Mouse (Mus musculus) CH12.LX (cell line): ENCODE data around the gene Gm20431. TPM values are rescaled to one million over a fixed set of nuclear protein-coding genes. Genes with fewer than 3 reads are reported as not detected.

ENCODE experiments used
- DNase-seq: peaks from one replicate; pipeline ENCODE4 v3.0.0-alpha.2; 2013; ENCODE audit errors: extremely low read depth
- H3K27ac ChIP-seq: 2 replicates; pipeline ENCODE4 v1.5.1; 2012; ENCODE audit warnings: low read depth, mild to moderate bottlenecking, control low read depth, moderate library complexity; ENCODE audit not compliant: insufficient read depth
- H3K27me3 ChIP-seq: replicated peaks from 2 replicates; pipeline ENCODE3; 2012; ENCODE audit warnings: inconsistent platforms
- H3K36me3 ChIP-seq, 2 experiments: replicated peaks in 1 of 2; 2 replicates each; pipeline versions ENCODE3 to v1.6.1; 2012; ENCODE audit warnings: inconsistent platforms in 1 of 2, low read length in 1 of 2, mild to moderate bottlenecking in 1 of 2, mixed read lengths in 1 of 2, moderate library complexity in 1 of 2; ENCODE audit not compliant: control insufficient read depth in 1 of 2, insufficient read depth in 1 of 2
- H3K4me1 ChIP-seq, 2 experiments: 2 replicates each; pipeline ENCODE4 v1.6.1; 2012; ENCODE audit warnings: inconsistent platforms in 1 of 2, moderate library complexity in 1 of 2; ENCODE audit not compliant: insufficient read depth in 2 of 2, control insufficient read depth in 1 of 2
- H3K4me2 ChIP-seq: 2 replicates; pipeline ENCODE4 v1.6.1; 2012; ENCODE audit warnings: low read depth, mild to moderate bottlenecking, control low read depth; ENCODE audit not compliant: poor library complexity, insufficient read depth, severe bottlenecking
- H3K4me3 ChIP-seq, 3 experiments: fragments of 150-350 bp in 1 of 3; sonication (generic) in 1 of 3; replicated peaks in 1 of 3; 2 replicates each; pipeline versions ENCODE3 to v1.5.1; 2011 to 2012; ENCODE audit warnings: low read depth in 2 of 3, low read length in 2 of 3, mild to moderate bottlenecking in 2 of 3, moderate library complexity in 2 of 3, control low read depth in 1 of 3, improper control_type of control experiment in 1 of 3, inconsistent platforms in 1 of 3, mixed read lengths in 1 of 3; ENCODE audit not compliant: poor library complexity in 1 of 3
- H3K79me2 ChIP-seq: replicated peaks from 2 replicates; pipeline ENCODE4 v1.6.1; 2012; ENCODE audit warnings: mild to moderate bottlenecking, moderate library complexity; ENCODE audit not compliant: control insufficient read depth, poor library complexity, insufficient read depth, severe bottlenecking; ENCODE audit errors: extremely low read depth
- H3K9ac ChIP-seq: 2 replicates; pipeline ENCODE4 v1.6.1; 2012; ENCODE audit warnings: low read depth, mild to moderate bottlenecking, control low read depth, moderate library complexity; ENCODE audit not compliant: insufficient read depth
- H3K9me3 ChIP-seq: replicated peaks from 2 replicates; pipeline ENCODE3; 2012; ENCODE audit warnings: low read length, inconsistent platforms, mixed read lengths
- BHLHE40 ChIP-seq: IDR thresholded peaks from 2 replicates; pipeline ENCODE4 v1.6.1; 2011; ENCODE audit warnings: mild to moderate bottlenecking, low read depth, low read length, improper control_type of control experiment
- CHD1 ChIP-seq: IDR thresholded peaks from 2 replicates; pipeline ENCODE4 v1.6.1; 2012; ENCODE audit warnings: low read depth, low read length, improper control_type of control experiment, inconsistent platforms
- CHD2 ChIP-seq: IDR thresholded peaks from 2 replicates; pipeline ENCODE4 v1.6.1; 2011; ENCODE audit warnings: low read length, improper control_type of control experiment
- CTCF ChIP-seq, 2 experiments: IDR thresholded peaks in 1 of 2; conservative IDR thresholded peaks in 1 of 2; 2 replicates each; pipeline ENCODE4 v1.5.1; 2011 to 2012; ENCODE audit warnings: low read depth in 2 of 2, low read length in 2 of 2, improper control_type of control experiment in 1 of 2, inconsistent platforms in 1 of 2, mild to moderate bottlenecking in 1 of 2, moderate library complexity in 1 of 2
- E2F4 ChIP-seq: IDR thresholded peaks from 2 replicates; pipeline ENCODE4 v1.6.1; 2011; ENCODE audit warnings: low read depth, low read length, improper control_type of control experiment; ENCODE audit not compliant: insufficient replicate concordance
- ETS1 ChIP-seq: conservative IDR thresholded peaks from 2 replicates; pipeline ENCODE4 v1.6.1; 2012; ENCODE audit warnings: low read depth, mild to moderate bottlenecking, inconsistent platforms, low read length, improper control_type of control experiment, moderate library complexity
- HCFC1 ChIP-seq: IDR thresholded peaks from 2 replicates; pipeline ENCODE4 v1.6.1; 2012; ENCODE audit warnings: low read depth, mild to moderate bottlenecking, inconsistent platforms, low read length, improper control_type of control experiment
- IRF4 ChIP-seq: IDR thresholded peaks from 2 replicates; pipeline ENCODE4 v1.6.1; 2014; ENCODE audit warnings: low read depth, mild to moderate bottlenecking, inconsistent platforms, low read length, improper control_type of control experiment
- JUND ChIP-seq: conservative IDR thresholded peaks from 2 replicates; pipeline ENCODE4 v1.6.1; 2011; ENCODE audit warnings: low read depth, low read length, improper control_type of control experiment
- KAT2A ChIP-seq: IDR thresholded peaks from 2 replicates; pipeline ENCODE4 v1.6.1; 2012; ENCODE audit warnings: low read length, improper control_type of control experiment, inconsistent platforms; ENCODE audit not compliant: insufficient replicate concordance
- MAFK ChIP-seq: IDR thresholded peaks from 2 replicates; pipeline ENCODE4 v1.6.1; 2011; ENCODE audit warnings: low read length, improper control_type of control experiment; ENCODE audit not compliant: insufficient replicate concordance
- MAZ ChIP-seq: IDR thresholded peaks from 2 replicates; pipeline ENCODE4 v1.6.1; 2012; ENCODE audit warnings: low read depth, mild to moderate bottlenecking, inconsistent platforms, low read length, improper control_type of control experiment, moderate library complexity
- MEF2A ChIP-seq: IDR thresholded peaks from 2 replicates; pipeline ENCODE4 v1.6.1; 2014; ENCODE audit warnings: low read depth, mild to moderate bottlenecking, inconsistent platforms, low read length, improper control_type of control experiment, borderline replicate concordance
- MXI1 ChIP-seq: IDR thresholded peaks from 2 replicates; pipeline ENCODE4 v1.6.1; 2011; ENCODE audit warnings: mild to moderate bottlenecking, low read depth, low read length, improper control_type of control experiment
- MYC ChIP-seq: IDR thresholded peaks from 2 replicates; pipeline ENCODE4 v1.6.1; 2011; ENCODE audit warnings: low read depth, mild to moderate bottlenecking, improper control_type of control experiment, low read length
- NRF1 ChIP-seq: IDR thresholded peaks from 2 replicates; pipeline ENCODE4 v1.6.1; 2014; ENCODE audit warnings: low read depth, mild to moderate bottlenecking, inconsistent platforms, low read length, improper control_type of control experiment, moderate library complexity
- PAX5 ChIP-seq: IDR thresholded peaks from 2 replicates; pipeline ENCODE4 v1.6.1; 2012; ENCODE audit warnings: low read length, inconsistent platforms, mixed read lengths
- POLR2A ChIP-seq: IDR thresholded peaks from 2 replicates; pipeline ENCODE4 v1.6.1; 2011; ENCODE audit warnings: low read depth, mild to moderate bottlenecking, improper control_type of control experiment, low read length
- POLR2AphosphoS2 ChIP-seq: IDR thresholded peaks from 2 replicates; pipeline ENCODE4 v1.6.1; 2011; ENCODE audit warnings: low read depth, low read length, improper control_type of control experiment
- RAD21 ChIP-seq: IDR thresholded peaks from 2 replicates; pipeline ENCODE4 v1.6.1; 2011; ENCODE audit warnings: low read depth, mild to moderate bottlenecking, low read length, improper control_type of control experiment, moderate library complexity
- RCOR1 ChIP-seq: conservative IDR thresholded peaks from 2 replicates; pipeline ENCODE4 v1.6.1; 2012; ENCODE audit warnings: low read depth, mild to moderate bottlenecking, inconsistent platforms, low read length, improper control_type of control experiment
- SIN3A ChIP-seq: IDR thresholded peaks from 2 replicates; pipeline ENCODE4 v1.6.1; 2012; ENCODE audit warnings: low read length, improper control_type of control experiment, inconsistent platforms
- TBP ChIP-seq: conservative IDR thresholded peaks from 2 replicates; pipeline ENCODE4 v1.6.1; 2011; ENCODE audit warnings: low read depth, low read length, improper control_type of control experiment
- TCF12 ChIP-seq: IDR thresholded peaks from 2 replicates; pipeline ENCODE4 v1.6.1; 2014; ENCODE audit warnings: low read depth, mild to moderate bottlenecking, inconsistent platforms, low read length, improper control_type of control experiment
- UBTF ChIP-seq: IDR thresholded peaks from 2 replicates; pipeline ENCODE4 v1.6.1; 2012; ENCODE audit warnings: low read depth, mild to moderate bottlenecking, inconsistent platforms, low read length, improper control_type of control experiment, moderate library complexity
- USF1 ChIP-seq: IDR thresholded peaks from 2 replicates; pipeline ENCODE4 v1.6.1; 2014; ENCODE audit warnings: low read depth, mild to moderate bottlenecking, inconsistent platforms, low read length, improper control_type of control experiment
- USF2 ChIP-seq: conservative IDR thresholded peaks from 2 replicates; pipeline ENCODE4 v1.6.1; 2011; ENCODE audit warnings: low read depth, low read length, improper control_type of control experiment
- ZC3H11A ChIP-seq: IDR thresholded peaks from 2 replicates; pipeline ENCODE4 v1.6.1; 2012; ENCODE audit warnings: low read depth, mild to moderate bottlenecking, inconsistent platforms, low read length, improper control_type of control experiment
- ZKSCAN1 ChIP-seq: IDR thresholded peaks from 2 replicates; pipeline ENCODE4 v1.6.1; 2012; ENCODE audit warnings: low read depth, inconsistent platforms, low read length, improper control_type of control experiment, borderline replicate concordance
- ZNF384 ChIP-seq: IDR thresholded peaks from 2 replicates; pipeline ENCODE4 v1.6.1; 2012; ENCODE audit warnings: low read depth, low read length, improper control_type of control experiment, inconsistent platforms
- dilution Hi-C: fragments of 300-500 bp; cut with MboI; formaldehyde crosslinking; loops from 2 replicates; pipeline ENCODE4 v1.14.3; 2020; ENCODE audit warnings: low sequenced_read_pairs; ENCODE audit not compliant: extremely low pct_unique_long_range_greater_than_20kb, extremely low pct_ligation_motif_present
- in situ Hi-C: fragments of 300-500 bp; cut with MboI; formaldehyde crosslinking; loops from 3 replicates; pipeline ENCODE4 v1.14.3; 2019; ENCODE audit warnings: low sequenced_read_pairs, low pct_ligation_motif_present, low pct_unique_long_range_greater_than_20kb, mixed read lengths
- polyA plus RNA-seq: library from polyadenylated mRNA; unstranded; fragments of >175 nt; gene quantifications from 2 replicates; pipeline ENCODE4 v1.2.1, GENCODE M21; 2012; ENCODE audit warnings: low read depth; ENCODE audit not compliant: insufficient read length
- total RNA-seq, 2 experiments: library from RNA; depleted of rRNA; stranded (reverse); fragments of 300-350 nt in 1 of 2; fragments of >200 nt in 1 of 2; gene quantifications; 2 replicates each; pipeline ENCODE4 v1.2.3; 2012 to 2014

The Gm20431 gene
- total and polyA plus RNA-seq, 3 experiments = 2.4 to 15.0 TPM; not detected in 1

- Histone ChIP-seq H3K36me3 (peaks cover 19 to 36% of the 10 kb centered on the region in 2 experiments), H3K79me2 (peaks cover 52% of the 10 kb centered on the region), H3K4me3 (no peak overlapping the region), H3K27ac (peak overlapping the region; percentile 49)
- dilution Hi-C loops = no loop called here
- TF ChIP-seq IRF4 (no peak), ZC3H11A (no peak), ETS1 (no peak), TBP (no peak), CTCF (conservative IDR thresholded peaks at IDR 0.05 in 1 of 2, IDR thresholded peaks at IDR 0.05 in 1 of 2; ENCODE audit: low read depth in 2 of 2, low read length in 2 of 2) (no peak), MAFK (no peak), USF2 (no peak), CHD2 (no peak), POLR2A (no peak), ZNF384 (no peak), NRF1 (no peak), RCOR1 (no peak)
- TF ChIP-seq, all 38 proteins: peak for 0
- Histone ChIP-seq H3K27me3 (peaks cover 10% of the 10 kb centered on the region), H3K4me1 (peaks cover 31 to 54% of the 10 kb centered on the region in 2 experiments), H3K4me2 (peak overlapping the region; percentile 80; the same call in 1 of the 2 replicates), H3K9me3 (no peaks in the 10 kb centered on the region), H3K9ac (no peak overlapping the region)
- in situ Hi-C loops = no loop called here
- no peak for DNase-seq
These were observed 3.3 kb downstream of the Gm20431 start for GRCm38 (mm10) chr2:167657973-167658372.

GRCm38 (mm10) chr2:167656629-167657478 lies 4.4 kb downstream of the Gm20431 start:
- in situ Hi-C loops = no loop called here
- H3K9ac ChIP-seq = peak overlapping the region; percentile 70
- TF ChIP-seq MYC (peak; percentile 97), RAD21 (no peak), POLR2AphosphoS2 (no peak; the same call in 1 of the 2 replicates), JUND (no peak), SIN3A (peak; percentile 88), IRF4 (peak; percentile 87), MEF2A (peak; percentile 44; the same call in 1 of the 2 replicates), MAFK (0 out of 2 replicates have a peak, but pooled peaks have one; percentile 37), E2F4 (no peak), HCFC1 (peak; percentile 74), ETS1 (peak; percentile 93), MAZ (peak; percentile 64; the same call in 1 of the 2 replicates), BHLHE40 (peak; percentile 96), TBP (no peak), POLR2A (peak; percentile 68; the same call in 1 of the 2 replicates), KAT2A (0 out of 2 replicates have a peak, but pooled peaks have one; percentile 50), CHD1 (0 out of 2 replicates have a peak, but pooled peaks have one; percentile 67), ZKSCAN1 (no peak), TCF12 (peak; percentile 76; the same call in 1 of the 2 replicates), UBTF (peak; percentile 56; the same call in 1 of the 2 replicates), MXI1 (peak; percentile 83), USF2 (no peak), USF1 (no peak), PAX5 (no peak)

More at GRCm38 (mm10) chr2:167656629-167657478, 4.4 kb downstream of the Gm20431 start:
- dilution Hi-C loops = no loop called here
- Histone ChIP-seq H3K27ac (peak overlapping the region; percentile 89), H3K4me1 (peaks cover 30 to 47% of the 10 kb centered on the region in 2 experiments), H3K4me2 (peak overlapping the region; percentile 80), H3K36me3 (peaks cover 29 to 48% of the 10 kb centered on the region in 2 experiments), H3K79me2 (peaks cover 52% of the 10 kb centered on the region), H3K9me3 (no peaks in the 10 kb centered on the region), H3K4me3 (peak overlapping the region; percentile 56 to 69 (median 59)), H3K27me3 (peaks cover under 1% of the 10 kb centered on the region)
- DNase-seq = peak; percentile 91
